Mouse (Mus musculus) embryonic facial prominence, embryonic 15.5 days (tissue): ENCODE measurements around the gene Ccdc7a. TPM values are rescaled to one million over a fixed set of nuclear protein-coding genes. Genes with fewer than 3 reads are reported as not detected.

ENCODE experiments used
- ATAC-seq: fragments of 200-750 bp; cut with Nextera tagmentation; 2 replicates; pipeline ENCODE4 v1.8.0; 2017; ENCODE audit warnings: low read depth, moderate TSS enrichment; ENCODE audit not compliant: insufficient number of reproducible peaks, low FRiP score, low TSS enrichment
- H3K27ac ChIP-seq: fragments of 300-500 bp; sonication (generic); replicated peaks from 2 replicates; pipeline ENCODE4 v1.5.1; 2015; ENCODE audit warnings: mild to moderate bottlenecking, inconsistent platforms
- H3K27me3 ChIP-seq: fragments of 300-500 bp; sonication (generic); 2 replicates; pipeline ENCODE4 v1.6.1; 2015; ENCODE audit warnings: inconsistent platforms
- H3K36me3 ChIP-seq: fragments of 300-500 bp; sonication (generic); 2 replicates; pipeline ENCODE4 v1.6.1; 2015; ENCODE audit warnings: mild to moderate bottlenecking, inconsistent platforms
- H3K4me1 ChIP-seq: fragments of 300-500 bp; sonication (generic); 2 replicates; pipeline ENCODE4 v1.6.1; 2015; ENCODE audit warnings: inconsistent platforms
- H3K4me2 ChIP-seq: fragments of 300-500 bp; sonication (generic); replicated peaks from 2 replicates; pipeline ENCODE4 v1.6.1; 2015; ENCODE audit warnings: mild to moderate bottlenecking, inconsistent platforms
- H3K4me3 ChIP-seq: fragments of 300-500 bp; sonication (generic); replicated peaks from 2 replicates; pipeline ENCODE4 v1.5.1; 2015; ENCODE audit warnings: mild to moderate bottlenecking, inconsistent platforms
- H3K9ac ChIP-seq: fragments of 300-500 bp; sonication (generic); 2 replicates; pipeline ENCODE4 v1.6.1; 2015; ENCODE audit warnings: inconsistent platforms
- H3K9me3 ChIP-seq: fragments of 300-500 bp; sonication (generic); replicated peaks from 2 replicates; pipeline ENCODE4 v1.6.1; 2016; ENCODE audit warnings: inconsistent platforms
- WGBS: fragments of 180-500 bp; shearing (Covaris S2); methylation state at CpG from one replicate; pipeline ENCODE4 v1.1.7; 2015; 5-methylcytosine and 5-hydroxymethylcytosine counted together
- polyA plus RNA-seq: library from polyadenylated mRNA; unstranded; fragments of >200 nt; fragmentation: Nextera tagmentation; extraction: Ambion mirVana; gene quantifications from 2 replicates; pipeline ENCODE4 v1.2.1, GENCODE M21; 2015

The Ccdc7a gene
- polyA plus RNA-seq, 1 experiment from 2014 or later = not detected

GRCm38 (mm10) chr8:128732254-128732653 is 333.1 kb downstream of the Ccdc7a start:
- WGBS = 43% methylated on average over 2 of the region's 2 CpGs
- no peak for ATAC-seq

GRCm38 (mm10) chr8:128727213-128727612 is 338.1 kb downstream of the Ccdc7a start:
- Histone ChIP-seq H3K27me3 (no peaks in the 10 kb centered on the region), H3K9me3 (no peaks in the 10 kb centered on the region), H3K4me1 (no peaks in the 10 kb centered on the region), H3K27ac (no peak overlapping the region), H3K9ac (no peak overlapping the region), H3K4me2 (no peak overlapping the region), H3K36me3 (peaks cover 52% of the 10 kb centered on the region), H3K4me3 (no peak overlapping the region)
- WGBS = 80% methylated on average over 1 of the region's 1 CpGs
- ATAC-seq = no peak

More at GRCm38 (mm10) chr8:128732254-128732653, 333.1 kb downstream of the Ccdc7a start:
- Histone ChIP-seq H3K4me3 (no peak overlapping the region), H3K4me2 (no peak overlapping the region), H3K9me3 (no peaks in the 10 kb centered on the region), H3K4me1 (no peaks in the 10 kb centered on the region), H3K9ac (no peak overlapping the region), H3K27me3 (no peaks in the 10 kb centered on the region), H3K27ac (no peak overlapping the region), H3K36me3 (peaks cover 41% of the 10 kb centered on the region)

GRCm38 (mm10) chr8:128724819-128725218 is 340.5 kb downstream of the Ccdc7a start:
- Histone ChIP-seq H3K4me1 (no peaks in the 10 kb centered on the region), H3K4me2 (no peak overlapping the region), H3K9me3 (no peaks in the 10 kb centered on the region), H3K27me3 (no peaks in the 10 kb centered on the region), H3K9ac (no peak overlapping the region), H3K36me3 (peaks cover 54% of the 10 kb centered on the region), H3K27ac (no peak overlapping the region), H3K4me3 (no peak overlapping the region)
- ATAC-seq = no peak
- 68% methylated on average over 1 of the region's 1 CpGs for WGBS

GRCm38 (mm10) chr8:128716184-128716583 is 349.1 kb downstream of the Ccdc7a start:
- Histone ChIP-seq H3K9me3 (no peaks in the 10 kb centered on the region), H3K27me3 (no peaks in the 10 kb centered on the region), H3K27ac (no peak overlapping the region), H3K4me1 (no peaks in the 10 kb centered on the region), H3K4me3 (no peak overlapping the region), H3K4me2 (no peak overlapping the region), H3K9ac (no peak overlapping the region), H3K36me3 (peaks cover 69% of the 10 kb centered on the region)
- ATAC-seq = no peak

GRCm38 (mm10) chr8:128709261-128709660 is 356.1 kb downstream of the Ccdc7a start:
- H3K27me3 ChIP-seq = no peaks in the 10 kb centered on the region
- no peaks in the 10 kb centered on the region for H3K4me1 ChIP-seq
- H3K27ac ChIP-seq = no peak overlapping the region
- no peak for ATAC-seq
- H3K9ac ChIP-seq = no peak overlapping the region
- peaks cover 56% of the 10 kb centered on the region for H3K36me3 ChIP-seq
- 42% methylated on average over 3 of the region's 3 CpGs for WGBS
- no peak overlapping the region for H3K4me2 ChIP-seq
- no peaks in the 10 kb centered on the region for H3K9me3 ChIP-seq
- no peak overlapping the region for H3K4me3 ChIP-seq

- no peak overlapping the region for H3K9ac ChIP-seq
- no peak overlapping the region for H3K27ac ChIP-seq
- no peak for ATAC-seq
- H3K4me1 ChIP-seq = 0 out of 2 replicates have a peak, but pooled peaks cover 3% of the 10 kb centered on the region
- no peak overlapping the region for H3K4me2 ChIP-seq
- no peaks in the 10 kb centered on the region for H3K27me3 ChIP-seq
- peaks cover 22% of the 10 kb centered on the region for H3K36me3 ChIP-seq
- H3K4me3 ChIP-seq = no peak overlapping the region
- 78% methylated on average over 2 of the region's 2 CpGs for WGBS
- H3K9me3 ChIP-seq = no peaks in the 10 kb centered on the region
These were observed 360.5 kb downstream of the Ccdc7a start for GRCm38 (mm10) chr8:128704836-128705235.

- 79% methylated on average over 1 of the region's 1 CpGs for WGBS
These were observed 360.9 kb downstream of the Ccdc7a start for GRCm38 (mm10) chr8:128704376-128704775.

GRCm38 (mm10) chr8:128697945-128698344 is 367.4 kb downstream of the Ccdc7a start:
- no peaks in the 10 kb centered on the region for H3K9me3 ChIP-seq
- no peak overlapping the region for H3K27ac ChIP-seq
- H3K4me2 ChIP-seq = no peak overlapping the region
- H3K4me3 ChIP-seq = no peak overlapping the region
- 0 out of 2 replicates have a peak, but pooled peaks cover under 1% of the 10 kb centered on the region for H3K4me1 ChIP-seq
- no peaks in the 10 kb centered on the region for H3K27me3 ChIP-seq
- no peak for ATAC-seq
- 61% methylated on average over 3 of the region's 3 CpGs for WGBS
- no peak overlapping the region for H3K9ac ChIP-seq
- no peaks in the 10 kb centered on the region for H3K36me3 ChIP-seq

More at GRCm38 (mm10) chr8:128704376-128704775, 360.9 kb downstream of the Ccdc7a start:
- H3K27me3 ChIP-seq = no peaks in the 10 kb centered on the region
- H3K4me1 ChIP-seq = 0 out of 2 replicates have a peak, but pooled peaks cover 3% of the 10 kb centered on the region
- ATAC-seq = no peak
- no peak overlapping the region for H3K27ac ChIP-seq
- no peak overlapping the region for H3K4me3 ChIP-seq
- no peaks in the 10 kb centered on the region for H3K9me3 ChIP-seq
- H3K4me2 ChIP-seq = no peak overlapping the region
- H3K36me3 ChIP-seq = peaks cover 18% of the 10 kb centered on the region
- no peak overlapping the region for H3K9ac ChIP-seq

- Histone ChIP-seq H3K36me3 (no peaks in the 10 kb centered on the region), H3K4me2 (no peak overlapping the region), H3K9me3 (no peaks in the 10 kb centered on the region), H3K9ac (no peak overlapping the region), H3K27ac (no peak overlapping the region), H3K4me3 (no peak overlapping the region), H3K4me1 (no peaks in the 10 kb centered on the region), H3K27me3 (no peaks in the 10 kb centered on the region)
- ATAC-seq = no peak
- WGBS = 95% methylated on average over 1 of the region's 1 CpGs
These were observed 368.5 kb downstream of the Ccdc7a start for GRCm38 (mm10) chr8:128696701-128697397.

GRCm38 (mm10) chr8:128690056-128690455 is 375.3 kb downstream of the Ccdc7a start:
- Histone ChIP-seq H3K27me3 (no peaks in the 10 kb centered on the region), H3K9me3 (no peaks in the 10 kb centered on the region), H3K9ac (no peak overlapping the region), H3K4me1 (peaks cover 8% of the 10 kb centered on the region; the same call in 1 of the 2 replicates), H3K4me3 (no peak overlapping the region), H3K4me2 (no peak overlapping the region), H3K27ac (no peak overlapping the region), H3K36me3 (no peaks in the 10 kb centered on the region)
- ATAC-seq = no peak
- 68% methylated on average over 1 of the region's 1 CpGs for WGBS

GRCm38 (mm10) chr8:128688679-128689078 is 376.6 kb downstream of the Ccdc7a start:
- peaks cover 8% of the 10 kb centered on the region; the same call in 1 of the 2 replicates for H3K4me1 ChIP-seq
- 85% methylated on average over 3 of the region's 3 CpGs for WGBS
- H3K27ac ChIP-seq = no peak overlapping the region
- ATAC-seq = no peak
- no peaks in the 10 kb centered on the region for H3K36me3 ChIP-seq
- no peaks in the 10 kb centered on the region for H3K9me3 ChIP-seq
- no peak overlapping the region for H3K4me2 ChIP-seq
- H3K4me3 ChIP-seq = no peak overlapping the region
- no peaks in the 10 kb centered on the region for H3K27me3 ChIP-seq
- no peak overlapping the region for H3K9ac ChIP-seq
